ENCODE assay signal across 34 mouse cellular contexts in the genomic region with DNA sequence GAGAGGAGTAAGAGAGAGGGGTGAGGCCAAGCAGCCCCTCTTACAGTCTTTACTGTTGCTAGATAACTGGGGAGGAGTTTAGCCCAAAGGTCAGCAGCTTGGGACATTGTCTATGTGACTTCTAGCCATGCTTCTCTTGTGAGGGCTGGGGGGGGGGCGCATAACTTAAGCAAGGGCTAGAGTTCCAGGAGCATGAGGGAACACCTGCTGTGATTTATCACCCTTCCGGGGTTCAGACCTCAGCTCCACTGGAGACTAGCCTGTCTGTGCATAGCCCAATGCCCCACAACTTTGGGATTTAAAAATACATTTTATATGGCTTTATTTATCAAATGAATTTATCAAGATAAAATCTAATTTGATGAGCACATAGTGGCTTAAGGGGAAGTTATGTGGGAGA.
"Had no signal": no experiment of that assay in that cellular context is flagged by ENCODE, and none has a peak within 500 bp of the region (broad histone marks: within the 10 kb centered on the region; RNA-seq: fewer than 3 reads in every experiment).

No protein-coding gene starts in this region.

- H3K4me2 ChIP-seq: heart, embryonic 11.5 days; heart, embryonic 12.5 days; heart, embryonic 13.5 days; heart, embryonic 15.5 days; hindbrain, embryonic 12.5 days; hindbrain, embryonic 13.5 days; hindbrain, embryonic 14.5 days; hindbrain, embryonic 15.5 days; intestine, embryonic 15.5 days; kidney, embryonic 15.5 days had no signal

- H3K9me3 ChIP-seq: heart, embryonic 12.5 days; heart, embryonic 13.5 days; heart, embryonic 15.5 days; hindbrain, embryonic 10.5 days; hindbrain, embryonic 12.5 days; hindbrain, embryonic 13.5 days; hindbrain, embryonic 15.5 days; intestine, embryonic 15.5 days; kidney, embryonic 15.5 days had no signal

- H3K27me3 ChIP-seq: heart, embryonic 12.5 days; heart, embryonic 13.5 days; heart, embryonic 15.5 days; hindbrain, embryonic 12.5 days; hindbrain, embryonic 13.5 days; hindbrain, embryonic 15.5 days; intestine, embryonic 15.5 days; kidney, embryonic 15.5 days had no signal

- H3K4me1 ChIP-seq: heart, embryonic 13.5 days; heart, embryonic 15.5 days; hindbrain, embryonic 10.5 days; hindbrain, embryonic 12.5 days; hindbrain, embryonic 13.5 days; hindbrain, embryonic 15.5 days; intestine, embryonic 15.5 days; kidney, embryonic 15.5 days had no signal

- ATAC-seq: hindbrain, embryonic 16.5 days; hindbrain, postnatal 0 days; inflammation-experienced regulatory T-cells, adult 6 months; intestine, embryonic 15.5 days; intestine, embryonic 16.5 days; intestine, postnatal 0 days had no signal

- H3K27ac ChIP-seq: heart, embryonic 13.5 days; heart, embryonic 15.5 days; hindbrain, embryonic 10.5 days; hindbrain, embryonic 12.5 days; hindbrain, embryonic 13.5 days; hindbrain, embryonic 14.5 days; hindbrain, embryonic 15.5 days; hindbrain, postnatal 0 days; intestine, embryonic 15.5 days; kidney, embryonic 15.5 days; kidney, postnatal 0 days; layer of hippocampus, adult 2 months; left cerebral cortex, adult 2 months had no signal

- DNase-seq: heart, postnatal 10 days; heart, postnatal 14 days; heart, postnatal 4 days; kidney, adult 11 months; kidney, adult 18-20 months; kidney, adult 2 months; kidney, adult 8-10 months; kidney, adult 9 months; kidney, postnatal 10 days; kidney, postnatal 14 days; kidney, postnatal 25 days; kidney, postnatal 36 days; kidney, postnatal 4 days; layer of hippocampus, adult 9-11 months; layer of hippocampus, postnatal 36 days had no signal

- H3K4me3 ChIP-seq: heart, embryonic 12.5 days; heart, embryonic 13.5 days; heart, embryonic 15.5 days; hindbrain, embryonic 10.5 days; hindbrain, embryonic 12.5 days; hindbrain, embryonic 13.5 days; hindbrain, embryonic 15.5 days; intestine, embryonic 15.5 days; kidney, embryonic 15.5 days; layer of hippocampus, adult 2 months; left cerebral cortex, adult 2 months had no signal

- H3K9ac ChIP-seq: heart, embryonic 12.5 days; heart, embryonic 13.5 days; heart, embryonic 15.5 days; hindbrain, embryonic 12.5 days; hindbrain, embryonic 13.5 days; hindbrain, embryonic 14.5 days; hindbrain, embryonic 15.5 days; intestine, embryonic 15.5 days; kidney, embryonic 15.5 days had no signal
